13 mouse cellular contexts compared by ENCODE assay signal in genomic region chr8:121852464-121852863, GRCm38 (mm10). TPM values are rescaled to one million over a fixed set of nuclear protein-coding genes. Genes with fewer than 3 reads are reported as not detected.
DNase-seq lines count a peak whose midpoint lies in the region; ATAC-seq and TF ChIP-seq lines count a peak whose summit lies in the region.
"Had no signal": no experiment of that assay in that cellular context is flagged by ENCODE, and none has a peak within 500 bp of the region (broad histone marks: within the 10 kb centered on the region; RNA-seq: fewer than 3 reads in every experiment).

No protein-coding gene starts in this region.

- TF ChIP-seq POLR2A in testis, adult 2 months (IDR thresholded peaks at IDR 0.05; ENCODE audit: control insufficient read depth, low read depth, low read length): no peak
- peak in 1 of 2 experiments; percentile 49; a peak in 1 of 4 replicates for TF ChIP-seq POLR2A in MEL (IDR thresholded peaks at IDR 0.05; ENCODE audit: control insufficient read depth in 1 of 2, insufficient read depth in 1 of 2, low read depth in 1 of 2, low read length in 2 of 2, poor library complexity in 1 of 2)

- no peak for TF ChIP-seq RAD21 in MEL (IDR thresholded peaks at IDR 0.05; ENCODE audit: low read depth, low read length)

- TF ChIP-seq CTCF in heart, postnatal 0 days (IDR thresholded peaks at IDR 0.05; ENCODE audit: low read depth): no peak
- TF ChIP-seq CTCF in testis, adult 2 months (IDR thresholded peaks at IDR 0.05; ENCODE audit: control insufficient read depth, insufficient read depth, insufficient replicate concordance, low read depth, low read length): no peak
- TF ChIP-seq CTCF in MEL (IDR thresholded peaks at IDR 0.05 in 2 of 3, conservative IDR thresholded peaks at IDR 0.05 in 1 of 3; ENCODE audit: control insufficient read depth in 1 of 3, insufficient read depth in 1 of 3, low read depth in 2 of 3, low read length in 3 of 3, poor library complexity in 1 of 3, severe bottlenecking in 1 of 3): no peak
- TF ChIP-seq CTCF in stomach, postnatal 0 days (IDR thresholded peaks at IDR 0.05; ENCODE audit: low read depth): no peak

- TF ChIP-seq EP300 in heart, postnatal 0 days (IDR thresholded peaks at IDR 0.05; ENCODE audit: low read depth): no peak
- TF ChIP-seq EP300 in MEL (IDR thresholded peaks at IDR 0.05; ENCODE audit: low read depth in 1 of 2, low read length in 2 of 2): no peak
- no peak for TF ChIP-seq EP300 in stomach, postnatal 0 days (optimal IDR thresholded peaks at IDR 0.05)

- peak; percentile 47 for DNase-seq in heart, postnatal 0 days (ENCODE audit: low spot score)
- DNase-seq in heart, postnatal 36 days: no peak
- DNase-seq in testis, postnatal 14 days (ENCODE audit: low spot score): no peak
- DNase-seq in MEL (ENCODE audit: low read depth, low spot score): peak; percentile 75
- DNase-seq in stomach, postnatal 0 days (ENCODE audit: low spot score): no peak
- no peak for DNase-seq in MN1 (ENCODE audit: low spot score)
- DNase-seq: cerebellum, adult 11 months; heart, adult 11 months; midbrain, embryonic 14.5 days had no signal

- intact Hi-C loops in heart, postnatal 36 days (cut with DNase I): no loop called here

- ATAC-seq in heart, postnatal 0 days (ENCODE audit: insufficient read depth, low read depth): peak; percentile 48
- peak; percentile 14; the same call in 1 of the 2 replicates for ATAC-seq in stomach, postnatal 0 days (ENCODE audit: low FRiP score, low TSS enrichment)

- H3K9me3 ChIP-seq in heart, postnatal 0 days (replicated peaks; ENCODE audit: control insufficient read depth, low read length): no peaks in the 10 kb centered on the region
- no peaks in the 10 kb centered on the region for H3K9me3 ChIP-seq in MEL (replicated peaks; ENCODE audit: insufficient read depth, low read length)
- H3K9me3 ChIP-seq in stomach, postnatal 0 days (ENCODE audit: control insufficient read depth, low read length): no peaks in the 10 kb centered on the region

- no peaks in the 10 kb centered on the region for H3K36me3 ChIP-seq in heart, postnatal 0 days (replicated peaks; ENCODE audit: control insufficient read depth, insufficient read depth, low read length)
- H3K36me3 ChIP-seq in testis, adult 2 months (ENCODE audit: control insufficient read depth, insufficient read depth, low read length): no peaks in the 10 kb centered on the region
- peaks cover 0 to 35% of the 10 kb centered on the region in 2 experiments; a peak in 2 of 4 replicates for H3K36me3 ChIP-seq in MEL (ENCODE audit: control insufficient read depth in 1 of 2, insufficient read depth in 2 of 2, low read length in 2 of 2)
- H3K36me3 ChIP-seq in stomach, postnatal 0 days (ENCODE audit: control insufficient read depth, insufficient read depth, low read length): no peaks in the 10 kb centered on the region

- peaks cover 5% of the 10 kb centered on the region for H3K4me1 ChIP-seq in heart, postnatal 0 days (ENCODE audit: control insufficient read depth, insufficient read depth)
- peaks cover 16% of the 10 kb centered on the region for H3K4me1 ChIP-seq in testis, adult 2 months (ENCODE audit: control insufficient read depth, insufficient read depth, low read length)
- peaks cover 13 to 44% of the 10 kb centered on the region in 2 experiments for H3K4me1 ChIP-seq in MEL (ENCODE audit: control insufficient read depth in 1 of 2, insufficient read depth in 2 of 2, low read length in 2 of 2)
- no peaks in the 10 kb centered on the region for H3K4me1 ChIP-seq in stomach, postnatal 0 days (replicated peaks; ENCODE audit: control insufficient read depth, insufficient read depth)

- H3K4me2 ChIP-seq in heart, postnatal 0 days (ENCODE audit: low read depth, low read length): no peak overlapping the region
- H3K4me2 ChIP-seq in stomach, postnatal 0 days (replicated peaks; ENCODE audit: low read depth): no peak overlapping the region

- peaks cover 4% of the 10 kb centered on the region; the same call in 1 of the 2 replicates for H3K79me2 ChIP-seq in MEL (ENCODE audit: control insufficient read depth, insufficient read depth, low read length, poor library complexity)

- no peak overlapping the region for H3K4me3 ChIP-seq in heart, postnatal 0 days (ENCODE audit: low read depth, low read length)
- peak overlapping the region; percentile 85 for H3K4me3 ChIP-seq in testis, adult 2 months (ENCODE audit: control insufficient read depth, low read depth, low read length)
- H3K4me3 ChIP-seq in MEL (ENCODE audit: control insufficient read depth in 1 of 2, insufficient read depth in 1 of 2, low read depth in 2 of 2, low read length in 2 of 2): peak overlapping the region; percentile 30 to 50
- H3K4me3 ChIP-seq in stomach, postnatal 0 days (ENCODE audit: low read depth, low read length): no peak overlapping the region
- H3K4me3 ChIP-seq: layer of hippocampus, adult 2 months; left cerebral cortex, adult 2 months had no signal

- no peak overlapping the region for H3K27ac ChIP-seq in heart, postnatal 0 days (ENCODE audit: low read depth)
- peak overlapping the region; percentile 54 for H3K27ac ChIP-seq in testis, adult 2 months (ENCODE audit: control insufficient read depth, insufficient read depth, low read depth, low read length)
- peak overlapping the region; percentile 96 for H3K27ac ChIP-seq in MEL (ENCODE audit: control insufficient read depth, low read depth, low read length)
- H3K27ac ChIP-seq in stomach, postnatal 0 days (replicated peaks): no peak overlapping the region
- H3K27ac ChIP-seq: layer of hippocampus, adult 2 months; left cerebral cortex, adult 2 months; macrophage had no signal

- H3K9ac ChIP-seq in heart, postnatal 0 days (replicated peaks; ENCODE audit: low read depth, low read length): no peak overlapping the region
- H3K9ac ChIP-seq in MEL (ENCODE audit: control insufficient read depth, low read depth, low read length, poor library complexity, severe bottlenecking): peak overlapping the region; percentile 76
- no peak overlapping the region for H3K9ac ChIP-seq in stomach, postnatal 0 days (ENCODE audit: low read length)

- WGBS in heart, postnatal 0 days: 11% methylated on average over 7 of the region's 7 CpGs
- 37% methylated on average over 7 of the region's 7 CpGs for WGBS in stomach, postnatal 0 days

- H3K27me3 ChIP-seq in heart, postnatal 0 days (ENCODE audit: control insufficient read depth, insufficient read depth, low read length): peaks cover 5% of the 10 kb centered on the region; the same call in 1 of the 2 replicates
- no peaks in the 10 kb centered on the region for H3K27me3 ChIP-seq in testis, adult 2 months (ENCODE audit: control insufficient read depth, insufficient read depth, low read length)
- H3K27me3 ChIP-seq in MEL (ENCODE audit: control insufficient read depth in 1 of 2, insufficient read depth in 2 of 2, low read length in 2 of 2): no peaks in the 10 kb centered on the region
- H3K27me3 ChIP-seq in stomach, postnatal 0 days (ENCODE audit: control insufficient read depth, insufficient read depth, low read length): no peaks in the 10 kb centered on the region

TF ChIP-seq in MEL, 35 proteins besides CTCF, POLR2A, EP300 and RAD21 (continues in another document):
- TF ChIP-seq ZKSCAN1 (IDR thresholded peaks at IDR 0.05; ENCODE audit: low read depth, low read length) (no peak), USF1 (IDR thresholded peaks at IDR 0.05; ENCODE audit: low read depth, low read length) (no peak), POLR2AphosphoS5 (IDR thresholded peaks at IDR 0.05; ENCODE audit: borderline replicate concordance, low read depth, low read length) (no peak), SMC3 (IDR thresholded peaks at IDR 0.05; ENCODE audit: low read depth, low read length) (no peak), NELFE (IDR thresholded peaks at IDR 0.05; ENCODE audit: low read depth, low read length) (no peak), RCOR1 (IDR thresholded peaks at IDR 0.05; ENCODE audit: low read depth, low read length) (no peak; the same call in 1 of the 2 replicates), JUND (IDR thresholded peaks at IDR 0.05; ENCODE audit: low read depth, low read length) (no peak), KAT2A (conservative IDR thresholded peaks at IDR 0.05; ENCODE audit: low read depth, low read length) (no peak), ZC3H11A (IDR thresholded peaks at IDR 0.05; ENCODE audit: low read depth, low read length) (no peak), ZMIZ1 (IDR thresholded peaks at IDR 0.05; ENCODE audit: low read depth, low read length) (peak; percentile 59; the same call in 1 of the 2 replicates), ZNF384 (IDR thresholded peaks at IDR 0.05; ENCODE audit: low read depth, low read length) (no peak), TBP (IDR thresholded peaks at IDR 0.05; ENCODE audit: low read depth, low read length) (peak; percentile 14; the same call in 1 of the 2 replicates), SIN3A (IDR thresholded peaks at IDR 0.05; ENCODE audit: low read length) (no peak; the same call in 1 of the 2 replicates), BHLHE40 (IDR thresholded peaks at IDR 0.05; ENCODE audit: borderline replicate concordance, low read depth, low read length) (no peak; the same call in 1 of the 2 replicates), CHD1 (IDR thresholded peaks at IDR 0.05; ENCODE audit: low read depth, low read length) (no peak), MYC (IDR thresholded peaks at IDR 0.05; ENCODE audit: low read depth, low read length) (no peak), UBTF (IDR thresholded peaks at IDR 0.05; ENCODE audit: borderline replicate concordance, insufficient read depth, low read depth, low read length) (no peak)

RNA-seq across cellular contexts. Expression of gene Klhdc4, which starts 23.1 kb away (rescaled TPM):
- 9.4 and 16.0 TPM in 2 replicates for total RNA-seq in heart, postnatal 0 days (2014; rRNA removed; ENCODE audit: low replicate concordance)
- 13.1 and 13.9 TPM in 2 replicates for polyA plus RNA-seq in heart, postnatal 0 days (2015; fragmentation: Nextera tagmentation; extraction: Ambion mirVana)
- total RNA-seq in heart, postnatal 36 days (2021): 10 to 100 TPM; 12.2 to 12.3 TPM
- polyA plus RNA-seq in testis, adult 2 months (2012; rRNA removed): 12.5 and 13.6 TPM in 2 replicates
- total RNA-seq in MEL (2012; rRNA removed): 49.8 and 53.7 TPM in 2 replicates
- 10 to 100 TPM in 1 of 2 experiments, not detected in 1; 65.2 TPM for polyA plus RNA-seq in MEL (2012; ENCODE audit: insufficient read depth in 1 of 2, insufficient read length in 2 of 2, low read depth in 1 of 2, low replicate concordance in 2 of 2, missing spikeins in 1 of 2)
- polyA plus RNA-seq in stomach, postnatal 0 days (2015; fragmentation: Nextera tagmentation; extraction: Ambion mirVana): 13.7 and 14.7 TPM in 2 replicates

RNA-seq across cellular contexts. Expression of gene Slc7a5, which starts 55.0 kb away (rescaled TPM):
- total RNA-seq in heart, postnatal 0 days (2014; rRNA removed; ENCODE audit: low replicate concordance): 24.7 and 27.1 TPM in 2 replicates
- 5.8 and 7.1 TPM in 2 replicates for polyA plus RNA-seq in heart, postnatal 0 days (2015; fragmentation: Nextera tagmentation; extraction: Ambion mirVana)
- 1 to 10 TPM; 3.1 to 3.6 TPM for total RNA-seq in heart, postnatal 36 days (2021)
- polyA plus RNA-seq in testis, adult 2 months (2012; rRNA removed): 84.9 and 104 TPM in 2 replicates
- 108 and 164 TPM in 2 replicates for total RNA-seq in MEL (2012; rRNA removed)
- polyA plus RNA-seq in MEL (2012; ENCODE audit: insufficient read depth in 1 of 2, insufficient read length in 2 of 2, low read depth in 1 of 2, low replicate concordance in 2 of 2, missing spikeins in 1 of 2): 100 to 1,000 TPM in 1 of 2 experiments, 10 to 100 TPM in 1; 55.0 to 263 TPM
- polyA plus RNA-seq in stomach, postnatal 0 days (2015; fragmentation: Nextera tagmentation; extraction: Ambion mirVana): 8.9 and 9.3 TPM in 2 replicates

Comparison
In these comparisons a context has a peak if more than half of its experiments do, and no peak if none do; other contexts are left out.
1. DNase-seq: peak in heart, postnatal 0 days (single experiment) and MEL (single experiment); none in heart, postnatal 36 days (0 of 2), testis, postnatal 14 days (single experiment), stomach, postnatal 0 days (single experiment) and MN1 (single experiment).
2. H3K27ac ChIP-seq: peak in testis, adult 2 months (single experiment) and MEL (single experiment); none in heart, postnatal 0 days (single experiment) and stomach, postnatal 0 days (single experiment).
3. H3K4me3 ChIP-seq: peak in testis, adult 2 months (single experiment) and MEL (2 of 2); none in heart, postnatal 0 days (single experiment) and stomach, postnatal 0 days (single experiment).